14 mouse cellular contexts compared by ENCODE assay signal in the genomic region with DNA sequence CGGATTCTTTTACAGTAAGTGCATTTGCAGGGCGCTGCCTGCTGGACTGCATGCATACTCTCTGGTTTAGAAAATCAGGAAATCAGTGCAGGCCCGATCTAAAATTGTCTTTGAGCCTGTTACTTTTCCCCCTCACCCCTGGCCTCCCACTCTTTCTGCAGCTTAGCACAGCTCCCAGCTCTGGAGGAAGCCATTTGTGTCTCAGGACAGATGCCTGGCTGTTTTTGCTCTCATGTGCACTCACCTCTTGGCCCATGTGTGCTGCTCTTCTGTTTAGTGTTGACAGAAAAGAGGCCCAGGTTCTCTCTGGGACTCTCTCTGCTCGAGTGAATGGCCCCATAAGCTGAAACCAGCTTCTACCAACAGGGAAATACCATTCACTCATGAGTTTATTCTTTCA. TPM values are rescaled to one million over a fixed set of nuclear protein-coding genes. Genes with fewer than 3 reads are reported as not detected.
DNase-seq lines count a peak whose midpoint lies in the region; ATAC-seq and TF ChIP-seq lines count a peak whose summit lies in the region.
"Had no signal": no experiment of that assay in that cellular context is flagged by ENCODE, and none has a peak within 500 bp of the region (broad histone marks: within the 10 kb centered on the region; RNA-seq: fewer than 3 reads in every experiment).

No protein-coding gene starts in this region.

- peak overlapping the region; percentile 0 to 67; a peak in 3 of 4 replicates for H3K27ac ChIP-seq in heart, embryonic 14.5 days (replicated peaks in 1 of 2; ENCODE audit: control insufficient read depth in 1 of 2, insufficient read depth in 1 of 2, low read depth in 2 of 2, low read length in 2 of 2)
- H3K27ac ChIP-seq in neural tube, embryonic 15.5 days (replicated peaks): 0 out of 2 replicates have a peak overlapping the region, but pooled peaks have one; percentile 19
- peak overlapping the region; percentile 59; the same call in 1 of the 2 replicates for H3K27ac ChIP-seq in limb, embryonic 10.5 days
- H3K27ac ChIP-seq in left cerebral cortex, adult 2 months: no peak overlapping the region
- H3K27ac ChIP-seq: midbrain, embryonic 13.5 days had no signal

- H3K9ac ChIP-seq in heart, embryonic 14.5 days (ENCODE audit: low read length): no peak overlapping the region; the same call in 1 of the 2 replicates
- no peak overlapping the region for H3K9ac ChIP-seq in neural tube, embryonic 15.5 days (replicated peaks)
- H3K9ac ChIP-seq: midbrain, embryonic 13.5 days had no signal

- no peak overlapping the region for H3K4me2 ChIP-seq in heart, embryonic 14.5 days (ENCODE audit: low read length)
- no peak overlapping the region for H3K4me2 ChIP-seq in neural tube, embryonic 15.5 days
- H3K4me2 ChIP-seq: midbrain, embryonic 13.5 days had no signal

- H3K4me1 ChIP-seq in heart, embryonic 14.5 days (ENCODE audit: control insufficient read depth in 2 of 2, insufficient read depth in 2 of 2, low read length in 2 of 2): peaks cover 6 to 7% of the 10 kb centered on the region in 2 experiments
- H3K4me1 ChIP-seq in neural tube, embryonic 15.5 days: 0 out of 2 replicates have a peak, but pooled peaks cover 6% of the 10 kb centered on the region
- H3K4me1 ChIP-seq in limb, embryonic 10.5 days: peaks cover 8% of the 10 kb centered on the region; the same call in 1 of the 2 replicates

- H3K9me3 ChIP-seq in heart, embryonic 14.5 days (ENCODE audit: control insufficient read depth, low read length): 0 out of 2 replicates have a peak, but pooled peaks cover 3% of the 10 kb centered on the region
- H3K9me3 ChIP-seq in neural tube, embryonic 15.5 days (replicated peaks): no peaks in the 10 kb centered on the region
- H3K9me3 ChIP-seq in limb, embryonic 10.5 days (replicated peaks): no peaks in the 10 kb centered on the region
- H3K9me3 ChIP-seq: midbrain, embryonic 13.5 days had no signal

- 32% methylated on average over 4 of the region's 4 CpGs for WGBS in heart, embryonic 14.5 days
- 72% methylated on average over 4 of the region's 4 CpGs for WGBS in neural tube, embryonic 15.5 days
- 72% methylated on average over 4 of the region's 4 CpGs for WGBS in limb, embryonic 10.5 days

- H3K27me3 ChIP-seq in heart, embryonic 14.5 days (ENCODE audit: control insufficient read depth, insufficient read depth, low read length): no peaks in the 10 kb centered on the region
- H3K27me3 ChIP-seq in neural tube, embryonic 15.5 days (replicated peaks): no peaks in the 10 kb centered on the region
- H3K27me3 ChIP-seq in limb, embryonic 10.5 days (ENCODE audit: low read depth, poor library complexity, severe bottlenecking): no peaks in the 10 kb centered on the region
- H3K27me3 ChIP-seq: midbrain, embryonic 13.5 days; Patski had no signal

- no peak overlapping the region for H3K4me3 ChIP-seq in heart, embryonic 14.5 days (ENCODE audit: control insufficient read depth in 1 of 2, insufficient read depth in 1 of 2, low read depth in 1 of 2, low read length in 2 of 2)
- H3K4me3 ChIP-seq in neural tube, embryonic 15.5 days (replicated peaks): no peak overlapping the region
- no peak overlapping the region for H3K4me3 ChIP-seq in limb, embryonic 10.5 days
- no peak overlapping the region for H3K4me3 ChIP-seq in left cerebral cortex, adult 2 months
- H3K4me3 ChIP-seq: midbrain, embryonic 13.5 days had no signal

- no peak for DNase-seq in heart, postnatal 4 days
- no peak for DNase-seq in neural tube, embryonic 10.5 days (ENCODE audit: extremely low spot score, low spot score)
- no peak for DNase-seq in limb, embryonic 10.5 days (ENCODE audit: low spot score)
- no peak for DNase-seq in right cerebral cortex, adult 2 months (ENCODE audit: low spot score in 2 of 2)
- no peak for DNase-seq in left cerebral cortex, adult 2 months (ENCODE audit: extremely low spot score in 1 of 2, low spot score in 2 of 2)
- DNase-seq: adrenal gland, adult 2 months; kidney, postnatal 4 days; right cerebral cortex, postnatal 25 days; thymus, postnatal 36 days had no signal

- no peak for ATAC-seq in heart, embryonic 14.5 days (ENCODE audit: insufficient number of reproducible peaks, insufficient read depth, low FRiP score, low read depth)
- no peak for ATAC-seq in neural tube, embryonic 15.5 days (ENCODE audit: low FRiP score)
- ATAC-seq: lung, postnatal 0 days; midbrain, embryonic 13.5 days; Patski had no signal

- no peak for TF ChIP-seq CTCF in left cerebral cortex, adult 2 months (IDR thresholded peaks at IDR 0.05)

- H3K36me3 ChIP-seq in heart, embryonic 14.5 days (ENCODE audit: control insufficient read depth, insufficient read depth, low read length): no peaks in the 10 kb centered on the region
- no peaks in the 10 kb centered on the region for H3K36me3 ChIP-seq in neural tube, embryonic 15.5 days
- H3K36me3 ChIP-seq in limb, embryonic 10.5 days: no peaks in the 10 kb centered on the region
- H3K36me3 ChIP-seq: midbrain, embryonic 13.5 days had no signal

- intact Hi-C loops in left cerebral cortex, adult 2 months (cut with DNase I): no loop called here

RNA-seq across cellular contexts. Expression of gene Nepro, which starts 20.6 kb away (rescaled TPM):
- 5.3 and 6.0 TPM in 2 replicates for polyA plus RNA-seq in heart, embryonic 14.5 days (2014; fragmentation: Nextera tagmentation; extraction: Ambion mirVana)
- 1 to 10 TPM; 6.9 to 7.0 TPM for total RNA-seq in heart, postnatal 4 days (2021)
- 3.4 and 4.5 TPM in 2 replicates for polyA plus RNA-seq in neural tube, embryonic 15.5 days (2015; fragmentation: Nextera tagmentation; extraction: Ambion mirVana)
- polyA plus RNA-seq in limb, embryonic 10.5 days (2016; fragmentation: Nextera tagmentation; extraction: Ambion mirVana): 14.0 and 15.7 TPM in 2 replicates
- 1 to 10 TPM; 4.8 to 5.0 TPM for total RNA-seq in left cerebral cortex, adult 2 months (2021)

RNA-seq across cellular contexts. Expression of gene Gtpbp8, which starts 42.7 kb away (rescaled TPM):
- 21.1 and 23.7 TPM in 2 replicates for polyA plus RNA-seq in heart, embryonic 14.5 days (2014; fragmentation: Nextera tagmentation; extraction: Ambion mirVana)
- total RNA-seq in heart, postnatal 4 days (2021): 10 to 100 TPM; 12.4 to 16.9 TPM
- 35.3 and 36.1 TPM in 2 replicates for polyA plus RNA-seq in neural tube, embryonic 15.5 days (2015; fragmentation: Nextera tagmentation; extraction: Ambion mirVana)
- polyA plus RNA-seq in limb, embryonic 10.5 days (2016; fragmentation: Nextera tagmentation; extraction: Ambion mirVana): 24.7 and 25.5 TPM in 2 replicates
- 10 to 100 TPM; 24.4 to 25.7 TPM for total RNA-seq in left cerebral cortex, adult 2 months (2021)
